Mouse (Mus musculus) embryonic facial prominence, embryonic 13.5 days (tissue): ENCODE measurements around the gene Six5. TPM values are rescaled to one million over a fixed set of nuclear protein-coding genes. Genes with fewer than 3 reads are reported as not detected.
A peak's percentile ranks its signal among the peaks of the same experiment; 100 is the strongest.

Experiments
- ATAC-seq: fragments of 200-750 bp; cut with Nextera tagmentation; 2 replicates; pipeline ENCODE4 v1.8.0; 2017; ENCODE audit warnings: low read depth; ENCODE audit not compliant: insufficient number of reproducible peaks, insufficient read depth, low FRiP score, low TSS enrichment
- H3K27ac ChIP-seq: fragments of 300-500 bp; sonication (generic); 2 replicates; pipeline ENCODE4 v1.5.1; 2015; ENCODE audit warnings: moderate library complexity, mild to moderate bottlenecking, inconsistent platforms
- H3K27me3 ChIP-seq: fragments of 300-500 bp; sonication (generic); 2 replicates; pipeline ENCODE4 v1.6.1; 2015; ENCODE audit warnings: mild to moderate bottlenecking, inconsistent platforms
- H3K36me3 ChIP-seq: fragments of 300-500 bp; sonication (generic); 2 replicates; pipeline ENCODE4 v1.6.1; 2015; ENCODE audit warnings: mild to moderate bottlenecking, inconsistent platforms
- H3K4me1 ChIP-seq: fragments of 300-500 bp; sonication (generic); 2 replicates; pipeline ENCODE4 v1.6.1; 2015; ENCODE audit warnings: inconsistent platforms
- H3K4me2 ChIP-seq: fragments of 300-500 bp; sonication (generic); 2 replicates; pipeline ENCODE4 v1.6.1; 2015; ENCODE audit warnings: moderate library complexity, mild to moderate bottlenecking, inconsistent platforms
- H3K4me3 ChIP-seq: fragments of 300-500 bp; sonication (generic); 2 replicates; pipeline ENCODE4 v1.5.1; 2015; ENCODE audit warnings: mild to moderate bottlenecking, inconsistent platforms
- H3K9ac ChIP-seq: fragments of 300-500 bp; sonication (generic); 2 replicates; pipeline ENCODE4 v1.6.1; 2015; ENCODE audit warnings: mild to moderate bottlenecking, inconsistent platforms
- H3K9me3 ChIP-seq: fragments of 300-500 bp; sonication (generic); 2 replicates; pipeline ENCODE4 v1.6.1; 2016; ENCODE audit warnings: inconsistent platforms
- WGBS: fragments of 180-500 bp; shearing (Covaris S2); methylation state at CpG from one replicate; pipeline ENCODE4 v1.1.7; 2015; ENCODE audit warnings: mixed read lengths; 5-methylcytosine and 5-hydroxymethylcytosine counted together
- polyA plus RNA-seq: library from polyadenylated mRNA; unstranded; fragments of >200 nt; fragmentation: Nextera tagmentation; extraction: Ambion mirVana; gene quantifications from 2 replicates; pipeline ENCODE4 v1.2.1, GENCODE M21; 2015

Gene Six5
- polyA plus RNA-seq, 1 experiment from 2014 or later = 15.3 TPM

DNA sequence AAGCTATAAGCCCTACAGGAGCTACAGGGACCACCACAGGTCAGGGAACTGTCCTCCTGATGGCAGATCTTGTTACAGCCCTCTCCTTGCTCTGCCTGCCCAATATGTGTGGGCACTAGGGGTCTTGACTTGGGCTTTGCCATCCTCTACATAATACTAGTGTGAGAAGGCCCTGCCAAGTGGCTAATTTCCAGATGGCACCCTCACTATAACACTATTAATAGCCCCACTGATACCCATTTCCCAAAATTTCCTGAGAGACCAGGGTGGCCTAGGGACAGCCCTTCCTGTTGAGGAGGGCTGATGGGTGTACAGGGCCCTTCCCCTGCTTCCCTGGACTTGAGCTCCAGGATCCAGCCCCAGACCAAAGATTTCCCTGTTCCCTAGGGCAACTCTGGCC lies 3.5 kb downstream of the Six5 start:
- H3K27ac ChIP-seq = no peak overlapping the region
- no peak for ATAC-seq
- peaks cover 32% of the 10 kb centered on the region for H3K4me1 ChIP-seq
- peaks cover 19% of the 10 kb centered on the region for H3K36me3 ChIP-seq
- no peak overlapping the region for H3K9ac ChIP-seq
- H3K4me2 ChIP-seq = no peak overlapping the region
- no peaks in the 10 kb centered on the region for H3K27me3 ChIP-seq
- no peak overlapping the region; the same call in 1 of the 2 replicates for H3K4me3 ChIP-seq
- peaks cover 3% of the 10 kb centered on the region; the same call in 1 of the 2 replicates for H3K9me3 ChIP-seq

DNA sequence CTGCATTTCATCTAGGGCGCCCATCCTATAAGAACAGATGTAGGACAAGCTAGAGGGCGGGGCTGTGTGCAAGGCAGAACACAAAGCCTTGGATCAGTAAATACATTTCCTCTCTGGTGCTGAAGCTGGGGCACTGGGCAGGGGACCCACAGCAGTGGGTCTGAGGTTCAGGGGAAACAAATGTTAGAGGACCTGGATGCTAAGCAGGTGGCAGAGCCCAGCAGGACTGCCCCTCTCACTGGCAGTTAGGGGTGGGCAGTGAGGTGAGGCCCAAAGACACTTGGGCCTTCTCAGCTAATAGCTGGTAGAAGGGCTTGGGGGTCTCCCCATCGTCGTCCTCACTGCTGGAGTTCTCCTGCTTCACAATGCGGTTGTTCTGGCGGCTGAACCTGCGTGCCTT lies 4.4 kb downstream of the Six5 start:
- WGBS = 64% methylated on average over 7 of the region's 7 CpGs
- peak overlapping the region; percentile 16; the same call in 1 of the 2 replicates for H3K27ac ChIP-seq

DNA sequence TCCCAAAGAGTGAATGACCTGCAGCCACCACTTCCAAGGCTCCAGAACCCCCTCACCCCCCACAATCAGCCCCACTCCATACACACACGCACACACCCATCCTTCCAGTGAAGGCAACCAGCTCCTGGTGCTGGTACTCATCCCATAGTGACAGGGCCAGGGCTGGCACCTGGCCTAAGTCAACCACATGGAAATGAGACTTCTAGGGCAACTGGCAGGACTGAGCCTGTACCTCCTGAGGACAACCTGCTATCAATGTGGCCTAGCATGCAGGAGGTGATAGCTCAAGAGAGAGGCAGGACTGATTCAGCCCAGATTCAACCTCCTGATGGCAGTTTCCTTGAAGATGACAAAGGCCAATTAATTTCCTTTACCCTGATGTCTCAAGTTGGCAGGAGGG lies 5.9 kb downstream of the Six5 start:
- Histone ChIP-seq H3K9me3 (peaks cover 8% of the 10 kb centered on the region; the same call in 1 of the 2 replicates), H3K4me1 (peaks cover 24% of the 10 kb centered on the region), H3K4me2 (no peak overlapping the region), H3K4me3 (no peak overlapping the region), H3K9ac (no peak overlapping the region), H3K27ac (no peak overlapping the region), H3K36me3 (peaks cover 21% of the 10 kb centered on the region), H3K27me3 (no peaks in the 10 kb centered on the region)
- WGBS = 86% methylated on average over 1 of the region's 1 CpGs
- no peak for ATAC-seq

More for the DNA sequence above, 4.4 kb downstream of the Six5 start:
- Histone ChIP-seq H3K4me1 (peaks cover 24% of the 10 kb centered on the region), H3K36me3 (peaks cover 21% of the 10 kb centered on the region), H3K4me2 (no peak overlapping the region), H3K4me3 (no peak overlapping the region), H3K9me3 (peaks cover 8% of the 10 kb centered on the region; the same call in 1 of the 2 replicates), H3K27me3 (no peaks in the 10 kb centered on the region), H3K9ac (no peak overlapping the region)
- no peak for ATAC-seq

DNA sequence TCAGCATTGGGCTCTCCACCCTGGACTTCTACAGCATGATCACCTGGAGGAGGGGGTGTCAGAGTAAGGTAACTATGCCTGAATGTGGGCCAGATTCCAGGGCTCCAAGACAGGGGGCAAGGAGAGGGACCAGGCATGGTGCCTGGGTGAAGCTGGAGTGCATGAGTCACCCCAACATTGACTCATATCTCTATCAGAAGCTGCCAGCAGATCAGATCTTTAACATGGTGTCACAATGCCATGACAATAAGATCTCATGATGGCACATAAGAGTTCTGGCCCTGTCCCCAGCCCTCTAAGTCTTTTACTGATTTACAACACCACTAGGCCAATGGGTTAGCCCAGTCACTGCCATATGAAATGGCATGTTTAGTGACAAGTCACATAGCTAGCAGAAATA lies 9.3 kb downstream of the Six5 start:
- H3K4me1 ChIP-seq = no peaks in the 10 kb centered on the region
- peaks cover 9% of the 10 kb centered on the region; the same call in 1 of the 2 replicates for H3K36me3 ChIP-seq
- no peak overlapping the region for H3K27ac ChIP-seq
- H3K9me3 ChIP-seq = peaks cover 8% of the 10 kb centered on the region; the same call in 1 of the 2 replicates
- no peak overlapping the region for H3K4me3 ChIP-seq
- no peaks in the 10 kb centered on the region for H3K27me3 ChIP-seq
- no peak for ATAC-seq
- H3K4me2 ChIP-seq = no peak overlapping the region
- H3K9ac ChIP-seq = no peak overlapping the region

DNA sequence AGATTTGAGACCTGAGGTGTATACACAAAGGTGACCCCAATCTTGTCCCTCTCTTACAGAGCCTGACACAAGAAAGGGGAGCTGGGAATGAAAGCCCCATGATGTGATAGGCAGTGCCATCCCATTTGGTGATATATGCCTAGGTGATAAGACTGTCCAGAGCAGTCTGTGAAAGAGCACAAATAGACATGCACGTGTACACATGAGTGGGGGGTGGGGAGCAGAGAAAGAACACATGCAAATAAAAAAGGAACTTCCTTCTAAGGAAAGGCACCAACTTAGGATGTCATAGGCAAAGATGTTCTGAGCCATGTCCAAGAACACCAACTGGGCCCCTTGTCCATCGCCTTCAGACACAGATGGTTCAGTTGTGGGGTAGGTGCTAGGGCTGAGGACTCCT lies 10.1 kb downstream of the Six5 start:
- no peak overlapping the region for H3K27ac ChIP-seq
- 73% methylated on average over 2 of the region's 2 CpGs for WGBS
- H3K4me3 ChIP-seq = no peak overlapping the region
- H3K27me3 ChIP-seq = no peaks in the 10 kb centered on the region
- no peak overlapping the region for H3K4me2 ChIP-seq
- no peak for ATAC-seq
- H3K36me3 ChIP-seq = peaks cover 9% of the 10 kb centered on the region; the same call in 1 of the 2 replicates
- H3K4me1 ChIP-seq = no peaks in the 10 kb centered on the region
- H3K9me3 ChIP-seq = peaks cover 8% of the 10 kb centered on the region; the same call in 1 of the 2 replicates
- no peak overlapping the region for H3K9ac ChIP-seq

DNA sequence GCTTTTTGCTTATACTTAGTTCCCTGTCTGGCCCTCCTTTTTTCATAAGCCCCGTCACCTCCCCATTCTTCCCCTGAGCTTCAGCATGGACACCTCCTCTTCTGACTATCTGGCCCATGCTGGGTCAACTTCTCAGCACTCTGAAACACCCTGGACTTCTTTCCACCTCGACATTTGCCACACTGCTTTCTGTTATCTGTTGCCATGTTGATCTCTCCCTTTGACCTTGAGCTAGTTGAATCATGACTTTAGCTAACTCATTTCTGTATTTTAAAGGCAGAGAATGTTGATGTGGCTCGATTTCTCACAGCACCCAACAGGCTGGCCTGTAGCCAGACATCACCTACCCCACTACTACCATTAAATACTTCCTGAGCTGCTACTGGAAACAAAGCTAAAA lies 13.0 kb downstream of the Six5 start:
- H3K27ac ChIP-seq = no peak overlapping the region
- no peaks in the 10 kb centered on the region for H3K4me1 ChIP-seq
- H3K27me3 ChIP-seq = no peaks in the 10 kb centered on the region
- H3K36me3 ChIP-seq = peaks cover 6% of the 10 kb centered on the region; the same call in 1 of the 2 replicates
- 65% methylated on average over 3 of the region's 3 CpGs for WGBS
- no peak overlapping the region for H3K9ac ChIP-seq
- H3K4me2 ChIP-seq = no peak overlapping the region
- no peak overlapping the region for H3K4me3 ChIP-seq
- ATAC-seq = no peak
- H3K9me3 ChIP-seq = peaks cover 8% of the 10 kb centered on the region; the same call in 1 of the 2 replicates

DNA sequence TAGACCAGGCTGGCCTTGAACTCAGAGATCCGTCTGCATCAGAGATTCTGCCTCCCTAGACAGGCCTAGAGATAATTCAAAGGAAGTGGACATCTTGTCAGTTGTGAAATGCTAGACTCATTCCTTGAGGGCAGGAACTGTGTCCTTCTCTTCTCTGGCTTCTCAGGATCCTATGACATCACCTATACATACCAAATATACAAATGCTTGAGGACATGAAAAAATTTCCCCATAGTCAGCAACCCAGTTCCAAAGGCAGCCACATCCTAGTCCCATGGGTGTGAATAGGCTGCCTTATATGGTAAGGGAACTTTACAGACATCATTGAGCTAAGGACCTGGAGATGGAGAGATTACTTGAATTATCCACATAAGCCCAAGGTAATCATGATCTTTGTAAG lies 15.2 kb downstream of the Six5 start:
- WGBS = 76% methylated on average over 1 of the region's 1 CpGs
- Histone ChIP-seq H3K4me2 (no peak overlapping the region), H3K27me3 (no peaks in the 10 kb centered on the region), H3K4me1 (no peaks in the 10 kb centered on the region), H3K4me3 (no peak overlapping the region), H3K9ac (no peak overlapping the region), H3K27ac (no peak overlapping the region), H3K9me3 (no peaks in the 10 kb centered on the region), H3K36me3 (no peaks in the 10 kb centered on the region)
- no peak for ATAC-seq

DNA sequence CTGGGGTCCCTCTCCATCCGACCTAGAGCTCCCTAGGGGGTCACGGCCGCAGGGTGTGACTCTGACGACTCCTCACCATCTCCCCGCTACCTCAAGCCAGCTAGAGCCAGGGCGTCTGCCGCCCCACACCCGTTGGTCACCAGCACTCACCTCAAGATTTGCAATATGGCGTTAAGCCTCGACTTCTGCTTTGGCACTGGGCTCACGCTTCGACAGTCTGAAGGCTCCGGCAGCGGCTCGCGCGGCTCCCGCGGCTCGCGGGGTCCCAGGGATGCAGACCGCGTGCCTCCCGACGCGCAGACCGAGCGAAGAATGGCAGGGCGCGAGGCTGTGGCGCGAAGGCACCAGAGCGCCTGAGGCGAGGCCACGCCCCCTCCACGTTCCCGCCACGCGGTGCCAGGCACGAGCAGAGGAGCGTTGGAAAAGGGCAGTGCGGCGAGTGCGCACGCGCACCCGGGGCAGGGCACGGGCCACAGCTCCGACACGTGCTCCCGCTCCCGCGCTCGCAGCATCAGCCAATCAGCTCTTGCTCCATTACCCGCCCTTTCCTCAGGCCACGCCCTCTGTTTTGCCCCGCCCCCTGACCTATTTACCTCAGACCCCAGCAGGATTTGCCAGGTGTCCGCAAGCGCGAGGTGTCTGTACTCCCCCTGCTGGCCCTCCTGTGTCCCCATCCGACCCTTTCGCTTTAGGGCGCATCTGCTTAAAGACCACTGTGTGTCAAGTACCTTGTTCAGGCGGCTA lies 23.8 kb downstream of the Six5 start, which contains the start of gene Gm4969:
Gene Gm4969, minus strand, starts transcription at position 341 of the 744 bp plus-strand sequence.
- Histone ChIP-seq H3K9ac (no peak within 1 kb of the TSS), H3K27me3 (peaks cover 7% of the 10 kb centered on the region; the same call in 1 of the 2 replicates), H3K4me3 (peak within 1 kb of the TSS; percentile 26), H3K36me3 (no peaks in the 10 kb centered on the region), H3K9me3 (no peaks in the 10 kb centered on the region; the same call in 1 of the 2 replicates), H3K27ac (no peak within 1 kb of the TSS), H3K4me1 (peaks cover 23% of the 10 kb centered on the region), H3K4me2 (peak within 1 kb of the TSS; percentile 51)
- 21% methylated on average over 64 of the region's 64 CpGs for WGBS
- peak; percentile 18; the same call in 1 of the 2 replicates for ATAC-seq

DNA sequence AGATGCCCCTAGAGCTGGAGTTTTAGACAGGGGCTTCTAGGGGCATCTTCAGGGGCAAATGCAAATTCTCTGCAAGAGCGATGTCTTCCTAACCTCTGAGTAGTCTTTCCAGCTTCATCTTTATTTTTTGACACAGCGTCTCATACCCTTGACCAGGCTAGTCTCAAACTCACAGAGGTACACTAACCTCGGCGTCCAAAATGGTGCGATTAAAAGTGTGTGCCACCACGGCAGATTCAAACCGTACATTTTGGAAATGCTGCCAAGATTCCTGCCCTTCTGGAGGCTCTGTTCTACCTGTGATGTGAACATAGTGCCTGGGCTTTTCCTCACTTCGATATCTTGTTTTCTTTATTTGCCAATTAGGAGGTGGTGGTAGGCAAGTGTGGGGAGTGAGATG lies 24.7 kb downstream of the Six5 start:
- Histone ChIP-seq H3K27ac (no peak overlapping the region), H3K4me3 (no peak overlapping the region), H3K4me1 (peaks cover 23% of the 10 kb centered on the region), H3K27me3 (peaks cover 7% of the 10 kb centered on the region; the same call in 1 of the 2 replicates), H3K9ac (no peak overlapping the region), H3K36me3 (no peaks in the 10 kb centered on the region), H3K4me2 (no peak overlapping the region), H3K9me3 (no peaks in the 10 kb centered on the region; the same call in 1 of the 2 replicates)
- 91% methylated on average over 8 of the region's 8 CpGs for WGBS
- ATAC-seq = no peak

DNA sequence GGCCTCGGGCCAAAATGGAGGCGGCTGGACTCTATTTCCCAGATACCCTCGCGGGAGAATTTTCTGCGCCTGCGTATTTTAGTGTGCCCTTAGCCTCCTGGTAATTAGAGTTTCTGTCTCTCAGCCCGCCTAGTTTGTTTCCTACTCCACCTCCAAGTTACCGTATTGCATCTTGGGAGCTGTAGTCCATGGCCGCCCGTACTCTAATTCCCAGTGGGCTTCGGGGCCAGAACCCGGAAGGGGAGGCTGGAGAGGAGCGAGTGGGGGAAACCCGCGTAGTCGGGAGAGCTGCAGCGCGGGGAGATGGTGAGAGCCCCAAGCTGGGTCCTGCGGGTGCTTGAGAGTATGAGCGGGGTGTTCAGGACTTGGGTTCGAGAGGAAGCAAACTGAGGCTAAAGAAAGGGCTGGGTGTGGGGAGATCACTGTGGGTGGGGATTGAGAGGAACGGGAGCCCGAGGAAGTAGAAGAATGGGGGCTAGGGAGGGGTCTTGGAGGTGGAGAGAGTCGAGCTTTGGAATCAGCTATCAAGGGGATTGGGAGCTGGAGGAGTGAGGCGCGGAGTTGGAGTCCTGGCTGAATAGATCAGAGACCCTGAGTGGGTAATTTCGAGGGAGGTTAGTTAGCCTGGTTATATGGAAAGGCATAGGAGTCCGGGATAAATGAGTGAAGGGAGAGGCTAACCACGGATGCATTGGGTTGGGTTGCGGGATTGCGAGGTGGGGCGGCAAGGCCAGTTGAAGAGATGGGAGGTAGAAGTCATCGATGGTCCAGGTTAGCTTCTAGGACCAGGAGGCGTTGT lies 25.4 kb downstream of the Six5 start, which contains the start of gene Fbxo46:
Gene Fbxo46, plus strand, starts transcription at position 229 of the 799 bp plus-strand sequence.
- Histone ChIP-seq H3K4me1 (peaks cover 23% of the 10 kb centered on the region), H3K27me3 (peaks cover 7% of the 10 kb centered on the region; the same call in 1 of the 2 replicates), H3K4me2 (peak within 1 kb of the TSS; percentile 90), H3K9me3 (no peaks in the 10 kb centered on the region; the same call in 1 of the 2 replicates), H3K36me3 (no peaks in the 10 kb centered on the region), H3K4me3 (peak within 1 kb of the TSS; percentile 72), H3K9ac (peak within 1 kb of the TSS; percentile 85), H3K27ac (peak within 1 kb of the TSS; percentile 44; the same call in 1 of the 2 replicates)
- 2% methylated on average over 34 of the region's 34 CpGs for WGBS
- peak; percentile 95 for ATAC-seq

DNA sequence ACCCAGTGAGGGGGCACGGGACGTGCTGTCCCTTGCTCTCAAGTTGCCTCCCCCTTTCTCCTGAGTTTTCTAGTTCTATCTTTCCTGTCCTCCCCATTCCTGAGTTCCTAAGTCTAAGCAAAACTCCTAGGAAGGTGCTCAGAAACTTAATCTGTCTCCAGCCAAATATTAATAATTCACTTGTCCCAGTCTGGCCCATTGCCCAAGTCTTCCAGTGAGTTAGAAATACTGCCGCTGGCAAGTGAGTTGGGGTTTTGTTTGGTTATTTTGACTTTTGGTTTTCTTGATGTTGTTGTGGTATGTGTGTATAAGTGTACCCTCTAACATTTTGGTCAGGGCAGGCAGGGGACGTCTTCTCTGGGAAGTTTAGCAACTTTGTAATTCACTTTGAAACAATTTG lies 27.3 kb downstream of the Six5 start:
- no peak overlapping the region for H3K27ac ChIP-seq
- no peak overlapping the region for H3K9ac ChIP-seq

More for the DNA sequence above, 27.3 kb downstream of the Six5 start:
- H3K9me3 ChIP-seq = no peaks in the 10 kb centered on the region; the same call in 1 of the 2 replicates
- no peak overlapping the region for H3K4me2 ChIP-seq
- peaks cover 7% of the 10 kb centered on the region; the same call in 1 of the 2 replicates for H3K27me3 ChIP-seq
- WGBS = 86% methylated on average over 4 of the region's 4 CpGs
- peaks cover 23% of the 10 kb centered on the region for H3K4me1 ChIP-seq
- no peak for ATAC-seq
- no peak overlapping the region for H3K4me3 ChIP-seq
- peaks cover 7% of the 10 kb centered on the region for H3K36me3 ChIP-seq
